Mouse (Mus musculus): ENCODE data around the gene Zfp317.

GRCm38 (mm10) chr9:19629574-19629973 lies 7.7 kb downstream of the Zfp317 start:
- TF ChIP-seq CTCF (IDR thresholded peaks at IDR 0.05; ENCODE audit: borderline replicate concordance, extremely low read depth, insufficient read depth, insufficient read length), result no peak
- TF ChIP-seq POLR2A (IDR thresholded peaks at IDR 0.05; ENCODE audit: borderline replicate concordance, extremely low read depth, insufficient read depth, insufficient read length, poor library complexity, severe bottlenecking), result no peak
